Mouse (Mus musculus): Measurements from ENCODE around the gene Bcar3. TPM values are rescaled to one million over a fixed set of nuclear protein-coding genes. Genes with fewer than 3 reads are reported as not detected.

Bcar3 gene
- polyA plus RNA-seq, 1 experiment = 17.2 TPM

- 72% methylated on average over 4 of the region's 4 CpGs for WGBS
- no peak overlapping the region for H3K4me3 ChIP-seq (replicated peaks; ENCODE audit: insufficient read depth, low read depth, low read length)
- TF ChIP-seq POLR2A (IDR thresholded peaks at IDR 0.05; ENCODE audit: borderline replicate concordance, insufficient read depth, low read length) (no peak), CTCF (IDR thresholded peaks at IDR 0.05; ENCODE audit: borderline replicate concordance, insufficient read depth, low read depth, low read length) (no peak)
- no peaks in the 10 kb centered on the region for H3K27me3 ChIP-seq (ENCODE audit: control insufficient read depth, insufficient read depth, low read length)
- H3K27ac ChIP-seq (ENCODE audit: insufficient read depth, low read length) = no peak overlapping the region
- no peaks in the 10 kb centered on the region for H3K4me1 ChIP-seq (ENCODE audit: control insufficient read depth, insufficient read depth, low read length)
- no peak for DNase-seq
Observed at GRCm38 (mm10) chr3:122566549-122566948, 272.6 kb downstream of the Bcar3 start.

GRCm38 (mm10) chr3:122573426-122574286, 279.7 kb downstream of the Bcar3 start:
- Histone ChIP-seq H3K4me3 (replicated peaks; ENCODE audit: insufficient read depth, low read depth, low read length) (no peak overlapping the region), H3K27me3 (ENCODE audit: control insufficient read depth, insufficient read depth, low read length) (no peaks in the 10 kb centered on the region), H3K27ac (ENCODE audit: insufficient read depth, low read length) (no peak overlapping the region), H3K4me1 (ENCODE audit: control insufficient read depth, insufficient read depth, low read length) (no peaks in the 10 kb centered on the region)
- no peak for DNase-seq
- WGBS = 94% methylated on average over 5 of the region's 5 CpGs
- TF ChIP-seq POLR2A (IDR thresholded peaks at IDR 0.05; ENCODE audit: borderline replicate concordance, insufficient read depth, low read length) (no peak), CTCF (IDR thresholded peaks at IDR 0.05; ENCODE audit: borderline replicate concordance, insufficient read depth, low read depth, low read length) (no peak)

GRCm38 (mm10) chr3:122574921-122575320, 281.0 kb downstream of the Bcar3 start:
- H3K27me3 ChIP-seq (ENCODE audit: control insufficient read depth, insufficient read depth, low read length) = no peaks in the 10 kb centered on the region
- H3K27ac ChIP-seq (ENCODE audit: insufficient read depth, low read length) = no peak overlapping the region
- no peaks in the 10 kb centered on the region for H3K4me1 ChIP-seq (ENCODE audit: control insufficient read depth, insufficient read depth, low read length)
- TF ChIP-seq POLR2A (IDR thresholded peaks at IDR 0.05; ENCODE audit: borderline replicate concordance, insufficient read depth, low read length) (no peak), CTCF (IDR thresholded peaks at IDR 0.05; ENCODE audit: borderline replicate concordance, insufficient read depth, low read depth, low read length) (no peak)
- WGBS = 70% methylated on average over 1 of the region's 1 CpGs
- no peak for DNase-seq
- H3K4me3 ChIP-seq (replicated peaks; ENCODE audit: insufficient read depth, low read depth, low read length) = no peak overlapping the region

GRCm38 (mm10) chr3:122577360-122577759, 283.4 kb downstream of the Bcar3 start:
- H3K4me3 ChIP-seq (replicated peaks; ENCODE audit: insufficient read depth, low read depth, low read length) = no peak overlapping the region
- TF ChIP-seq POLR2A (IDR thresholded peaks at IDR 0.05; ENCODE audit: borderline replicate concordance, insufficient read depth, low read length) (no peak), CTCF (IDR thresholded peaks at IDR 0.05; ENCODE audit: borderline replicate concordance, insufficient read depth, low read depth, low read length) (no peak)
- no peak for DNase-seq
- H3K27me3 ChIP-seq (ENCODE audit: control insufficient read depth, insufficient read depth, low read length) = no peaks in the 10 kb centered on the region
- H3K4me1 ChIP-seq (ENCODE audit: control insufficient read depth, insufficient read depth, low read length) = no peaks in the 10 kb centered on the region
- no peak overlapping the region for H3K27ac ChIP-seq (ENCODE audit: insufficient read depth, low read length)

Other genes starting within 250 kb of the Bcar3 start
- 2.3 and 5.0 TPM in 2 replicates for gene Abca4, start 249.7 kb upstream of the Bcar3 start, polyA plus RNA-seq (2012; rRNA removed)
- 75.4 and 78.6 TPM in 2 replicates for gene Gclm, start 48.6 kb upstream of the Bcar3 start, polyA plus RNA-seq (2012; rRNA removed)
- gene Dnttip2, start 19.7 kb upstream of the Bcar3 start, polyA plus RNA-seq (2012; rRNA removed) = 24.2 and 24.3 TPM in 2 replicates

Data from cerebellum, adult 2 months (tissue).